Mouse (Mus musculus) testis, adult 2 months (tissue): ENCODE measurements around the gene Inhbe.

Experiments used
- CTCF ChIP-seq: fragments of 200-500 bp; IDR thresholded peaks from 2 replicates; pipeline ENCODE4 v1.5.1; 2012; ENCODE audit warnings: low read depth, mild to moderate bottlenecking, inconsistent platforms, low read length, moderate library complexity; ENCODE audit not compliant: control insufficient read depth, insufficient read depth, insufficient replicate concordance
- POLR2A ChIP-seq: fragments of 200-500 bp; IDR thresholded peaks from 2 replicates; pipeline ENCODE4 v1.6.1; 2012; ENCODE audit warnings: low read depth, mild to moderate bottlenecking, inconsistent platforms, low read length, moderate library complexity; ENCODE audit not compliant: control insufficient read depth

DNA sequence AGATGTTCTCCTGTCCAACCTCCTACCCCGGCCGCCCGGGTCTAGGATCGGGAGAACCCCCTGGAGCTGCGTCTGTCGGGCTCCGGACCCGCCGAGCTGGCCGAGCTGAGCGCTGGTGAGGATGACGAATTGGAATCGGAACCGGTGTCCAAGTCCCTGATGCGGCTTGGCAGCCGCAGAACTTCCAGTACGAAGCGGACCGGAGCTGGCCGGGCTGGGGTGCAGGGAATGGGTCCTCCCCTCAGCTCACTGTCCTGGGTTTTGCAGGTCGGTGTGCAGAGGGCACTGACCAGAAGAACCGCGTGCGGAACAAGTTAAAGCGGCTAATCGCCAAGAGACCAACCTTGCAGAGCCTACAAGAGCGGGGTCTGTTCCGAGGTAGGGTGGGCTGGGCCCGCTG is 27.4 kb downstream of the Inhbe start:
- no peak for TF ChIP-seq CTCF
- no peak for TF ChIP-seq POLR2A
